Mouse (Mus musculus) ZHBTc4 (cell line): ENCODE measurements around the gene Gm3526.
"Not testable (repeated sequence)": the region's sequence is repeated elsewhere in the genome, so short reads cannot be mapped to it uniquely, and the experiment has no call there.

ENCODE experiments used
- DNase-seq: peaks from one replicate; pipeline ENCODE4 v3.0.0-alpha.2; 2011; ENCODE audit warnings: low read depth, low spot score

The Gm3526 gene

DNA sequence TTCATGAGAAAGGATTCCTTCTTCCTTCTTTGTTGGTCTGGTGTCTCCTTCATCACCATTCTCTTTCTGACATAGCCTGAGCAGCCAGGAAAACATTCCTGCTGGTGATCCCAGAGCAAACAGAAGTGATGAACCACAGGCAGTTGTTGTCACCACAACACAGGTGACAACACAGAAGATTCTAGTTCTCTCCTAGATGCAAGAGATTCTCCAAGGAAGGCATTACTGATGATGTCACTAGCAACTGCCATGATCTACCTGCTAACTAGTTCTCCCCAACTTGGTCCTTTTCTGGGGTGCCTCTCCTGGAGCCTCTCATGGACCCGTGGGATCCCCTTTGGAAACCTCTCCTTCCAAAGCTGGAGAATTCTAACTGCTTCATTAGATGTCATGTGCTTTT is at the start of gene Gm3526:
Gene Gm3526, minus strand, starts transcription at position 101 of the 400 bp plus-strand sequence.
- DNase-seq: not testable (repeated sequence)
